Mouse (Mus musculus) thymus, postnatal 25 days (tissue): ENCODE measurements around the gene Timm50.
A peak's percentile ranks its signal among the peaks of the same experiment; 100 is the strongest.

Experiments
- DNase-seq: peaks from one replicate; pipeline ENCODE4 v3.0.0; 2022

The Timm50 gene

GRCm38 (mm10) chr7:28267129-28268041, 44.5 kb downstream of the Timm50 start, which contains the start of gene Eid2:
Eid2 (plus strand) TSS chr7:28267881.
- DNase-seq, result peak; percentile 72

- DNase-seq, result no peak
These were observed 46.5 kb downstream of the Timm50 start for GRCm38 (mm10) chr7:28265391-28265790.

- DNase-seq, result peak; percentile 71
These were observed 48.1 kb downstream of the Timm50 start for GRCm38 (mm10) chr7:28263786-28264185.

GRCm38 (mm10) chr7:28262861-28263260, 49.0 kb downstream of the Timm50 start:
- DNase-seq, result no peak
